Mouse (Mus musculus) erythroblast, embryonic 14.5 days (primary cell): Measurements from ENCODE around the gene Gm42715. TPM values are rescaled to one million over a fixed set of nuclear protein-coding genes. Genes with fewer than 3 reads are reported as not detected.
A peak's percentile ranks its signal among the peaks of the same experiment; 100 is the strongest.

Source experiments
- H3K27me3 ChIP-seq: 2 replicates; pipeline ENCODE4 v1.6.1; 2012; ENCODE audit warnings: inconsistent platforms; ENCODE audit not compliant: control insufficient read depth
- H3K36me3 ChIP-seq: 2 replicates; pipeline ENCODE4 v1.6.1; 2012; ENCODE audit warnings: mild to moderate bottlenecking, inconsistent platforms; ENCODE audit not compliant: control insufficient read depth
- H3K4me1 ChIP-seq: 2 replicates; pipeline ENCODE4 v1.6.1; 2012; ENCODE audit warnings: inconsistent platforms; ENCODE audit not compliant: control insufficient read depth
- H3K4me3 ChIP-seq: replicated peaks from 2 replicates; pipeline ENCODE3; 2012; ENCODE audit warnings: moderate library complexity, mild to moderate bottlenecking, inconsistent platforms
- H3K9me3 ChIP-seq: 2 replicates; pipeline ENCODE4 v1.6.1; 2012; ENCODE audit warnings: low read length, inconsistent platforms, mixed read lengths; ENCODE audit not compliant: control insufficient read depth
- GATA1 ChIP-seq: IDR thresholded peaks from 2 replicates; pipeline ENCODE4 v1.6.1; 2012; ENCODE audit warnings: low read length, inconsistent platforms, mixed read lengths
- TAL1 ChIP-seq: IDR thresholded peaks from 3 replicates; pipeline ENCODE4 v1.6.1; 2012; ENCODE audit warnings: low read length, inconsistent platforms, mixed read lengths
- polyA plus RNA-seq: library from polyadenylated mRNA; stranded (reverse); fragments of >175 nt; gene quantifications from 2 replicates; pipeline ENCODE4 v1.2.3, GENCODE M21; 2012

Gene Gm42715
- polyA plus RNA-seq, 1 experiment, result 7.0 TPM

DNA sequence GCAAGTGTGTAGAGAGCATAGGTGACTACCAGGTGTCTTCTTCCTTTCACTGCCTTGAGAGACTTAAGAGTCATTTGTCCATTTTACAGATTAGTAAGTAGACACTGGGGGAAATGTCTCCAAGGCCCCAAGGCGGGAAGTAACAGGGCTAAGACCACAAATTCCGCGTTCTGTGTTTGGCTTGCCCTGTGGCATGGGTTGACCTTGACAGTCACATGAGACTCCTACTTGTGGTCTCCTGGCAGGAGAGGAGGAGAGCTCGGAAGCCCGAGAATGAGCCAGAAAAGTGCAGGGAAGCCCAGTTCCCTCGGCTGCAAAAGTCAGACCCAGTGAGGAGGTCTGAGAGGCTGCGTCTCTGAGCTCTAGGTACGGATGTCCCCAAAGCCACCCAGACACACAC, 94.1 kb downstream of the Gm42715 start:
- TF ChIP-seq TAL1 (no peak), GATA1 (no peak)
- H3K4me3 ChIP-seq, result no peak overlapping the region

GRCm38 (mm10) chr7:127614091-127614490, 94.7 kb downstream of the Gm42715 start:
- Histone ChIP-seq H3K4me1 (peaks cover 30% of the 10 kb centered on the region), H3K36me3 (peaks cover 31% of the 10 kb centered on the region), H3K27me3 (peaks cover 32% of the 10 kb centered on the region), H3K4me3 (peak overlapping the region; percentile 74), H3K9me3 (peaks cover 16% of the 10 kb centered on the region)
- no peak for TF ChIP-seq GATA1
- no peak for TF ChIP-seq TAL1

More for the DNA sequence above, 94.1 kb downstream of the Gm42715 start:
- H3K9me3 ChIP-seq, result peaks cover 16% of the 10 kb centered on the region
- peaks cover 32% of the 10 kb centered on the region for H3K27me3 ChIP-seq
- H3K4me1 ChIP-seq, result peaks cover 30% of the 10 kb centered on the region
- H3K36me3 ChIP-seq, result peaks cover 31% of the 10 kb centered on the region

DNA sequence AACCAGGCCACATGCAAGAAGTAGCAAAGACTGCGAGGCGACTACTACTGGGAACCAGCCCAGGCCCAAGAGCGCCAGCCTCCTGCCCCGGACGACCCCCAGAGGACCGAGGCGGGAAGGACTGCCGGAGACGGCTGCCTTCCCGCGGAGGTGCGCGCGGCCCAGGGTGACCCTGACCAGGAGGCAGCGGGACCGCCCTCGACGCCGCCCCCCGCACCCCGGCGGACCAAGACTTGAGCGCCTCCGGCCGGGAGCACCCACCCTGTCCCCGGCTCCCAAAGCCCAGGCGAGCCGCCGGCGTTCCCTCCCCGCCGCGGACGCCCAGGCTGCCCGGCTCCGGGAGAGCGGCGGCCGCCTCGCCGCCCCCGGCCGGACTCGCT, 95.1 kb downstream of the Gm42715 start:
- H3K36me3 ChIP-seq, result peaks cover 29% of the 10 kb centered on the region
- H3K4me3 ChIP-seq, result peak overlapping the region; percentile 74
- H3K27me3 ChIP-seq, result peaks cover 32% of the 10 kb centered on the region
- peaks cover 30% of the 10 kb centered on the region for H3K4me1 ChIP-seq
- peaks cover 16% of the 10 kb centered on the region for H3K9me3 ChIP-seq
- no peak for TF ChIP-seq GATA1
- no peak for TF ChIP-seq TAL1

- Histone ChIP-seq H3K27me3 (peaks cover 32% of the 10 kb centered on the region), H3K9me3 (peaks cover 16% of the 10 kb centered on the region), H3K36me3 (peaks cover 25% of the 10 kb centered on the region), H3K4me3 (peak within 1 kb of the TSS; percentile 74), H3K4me1 (peaks cover 30% of the 10 kb centered on the region)
- TF ChIP-seq GATA1 (no peak), TAL1 (no peak)
These were observed 95.8 kb downstream of the Gm42715 start, which contains the start of gene Zfp629 for GRCm38 (mm10) chr7:127614891-127615843. Zfp629 (minus strand) TSS chr7:127615797.

GRCm38 (mm10) chr7:127616336-127616735, 97.0 kb downstream of the Gm42715 start:
- Histone ChIP-seq H3K36me3 (peaks cover 13% of the 10 kb centered on the region), H3K27me3 (peaks cover 32% of the 10 kb centered on the region), H3K4me3 (no peak overlapping the region), H3K4me1 (peaks cover 30% of the 10 kb centered on the region), H3K9me3 (peaks cover 10% of the 10 kb centered on the region)
- TF ChIP-seq GATA1 (no peak), TAL1 (no peak)

Other genes starting within 250 kb of the Gm42715 start
- 1.4 and 1.5 TPM in 2 replicates for gene Sephs2, start 245.5 kb upstream of the Gm42715 start, polyA plus RNA-seq
- 0.06 TPM in 2 replicates for gene Itgal, start 223.3 kb upstream of the Gm42715 start, polyA plus RNA-seq
- gene Zfp768, start 174.0 kb upstream of the Gm42715 start, polyA plus RNA-seq, result 0.17 and 0.26 TPM in 2 replicates
- 0.08 TPM in 1 of 2 replicates, not detected in the other for gene Zfp747, start 143.5 kb upstream of the Gm42715 start, polyA plus RNA-seq
- gene 9130019O22Rik, start 132.4 kb upstream of the Gm42715 start, polyA plus RNA-seq, result 0.02 TPM in 2 replicates
- 0.06 TPM in 1 of 2 replicates, not detected in the other for gene E430018J23Rik, start 126.0 kb upstream of the Gm42715 start, polyA plus RNA-seq
- 0.04 TPM in 1 of 2 replicates, not detected in the other for gene Zfp764, start 112.8 kb upstream of the Gm42715 start, polyA plus RNA-seq
- gene Zfp688, start 97.5 kb upstream of the Gm42715 start, polyA plus RNA-seq, result 2.3 and 2.4 TPM in 2 replicates
- gene Zfp689, start 70.4 kb upstream of the Gm42715 start, polyA plus RNA-seq, result 2.1 and 3.0 TPM in 2 replicates
- gene Prr14, start 60.0 kb upstream of the Gm42715 start, polyA plus RNA-seq, result 11.7 and 14.3 TPM in 2 replicates
- gene Fbrs, start 40.4 kb upstream of the Gm42715 start, polyA plus RNA-seq, result 36.3 and 37.8 TPM in 2 replicates
- 1.0 and 1.5 TPM in 2 replicates for gene Srcap, start 7.6 kb upstream of the Gm42715 start, polyA plus RNA-seq
- gene Tmem265, start 41.8 kb downstream of the Gm42715 start, polyA plus RNA-seq, result 0.61 and 0.75 TPM in 2 replicates
- 5.4 and 7.7 TPM in 2 replicates for gene Phkg2, start 53.8 kb downstream of the Gm42715 start, polyA plus RNA-seq
- 7.1 and 8.9 TPM in 2 replicates for gene Ccdc189, start 69.0 kb downstream of the Gm42715 start, polyA plus RNA-seq
- 4.4 and 5.0 TPM in 2 replicates for gene Rnf40, start 69.2 kb downstream of the Gm42715 start, polyA plus RNA-seq
- 0.11 and 0.15 TPM in 2 replicates for gene Zfp629, start 96.2 kb downstream of the Gm42715 start, polyA plus RNA-seq
- gene Bcl7c, start 189.3 kb downstream of the Gm42715 start, polyA plus RNA-seq, result 16.0 and 17.8 TPM in 2 replicates
- gene Ctf1, start 193.2 kb downstream of the Gm42715 start, polyA plus RNA-seq, result 0.06 TPM in 1 of 2 replicates, not detected in the other
- 0.02 TPM in 1 of 2 replicates, not detected in the other for gene Ctf2, start 212.6 kb downstream of the Gm42715 start, polyA plus RNA-seq
- 8.2 and 9.9 TPM in 2 replicates for gene Fbxl19, start 225.0 kb downstream of the Gm42715 start, polyA plus RNA-seq